Mouse (Mus musculus): ENCODE measurements around the gene Sema4a.
"Not testable (repeated sequence)": the region's sequence is repeated elsewhere in the genome, so short reads cannot be mapped to it uniquely, and the experiment has no call there.

Sema4a gene

DNA sequence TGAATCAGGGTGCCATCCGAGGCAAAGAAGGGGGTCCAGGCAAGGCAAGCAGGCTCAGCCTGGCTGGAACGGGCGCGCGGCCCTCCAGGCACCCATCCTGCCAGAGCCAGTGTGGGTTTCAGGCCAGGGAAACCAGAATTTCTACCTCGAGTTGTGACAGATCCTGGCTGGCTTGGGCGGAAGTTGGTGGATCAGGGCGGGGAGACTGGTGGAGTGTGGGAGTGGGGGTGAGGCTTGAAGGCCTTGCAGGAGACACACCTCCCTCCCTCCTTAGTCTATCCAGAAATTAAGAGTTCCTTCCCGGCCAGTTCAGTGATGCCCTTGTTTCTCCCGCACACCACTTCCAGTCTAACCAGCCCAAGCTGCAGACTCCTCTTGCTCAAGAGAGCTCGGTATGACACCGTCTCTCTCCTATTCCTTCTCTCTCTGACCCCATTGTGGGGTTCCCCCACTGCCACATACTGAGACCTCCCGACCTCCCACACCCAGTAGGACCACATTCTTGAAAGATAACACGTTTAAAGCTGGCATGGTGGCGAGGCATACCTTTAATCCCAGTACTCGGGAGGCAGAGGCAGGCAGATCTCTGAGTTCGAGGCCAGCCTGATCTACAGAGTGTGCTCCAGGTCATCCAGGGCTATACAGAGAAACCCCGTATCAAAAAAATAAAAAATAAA is 5.3 kb downstream of the Sema4a start:
- DNase-seq (ENCODE audit: low spot score), result no peak

DNA sequence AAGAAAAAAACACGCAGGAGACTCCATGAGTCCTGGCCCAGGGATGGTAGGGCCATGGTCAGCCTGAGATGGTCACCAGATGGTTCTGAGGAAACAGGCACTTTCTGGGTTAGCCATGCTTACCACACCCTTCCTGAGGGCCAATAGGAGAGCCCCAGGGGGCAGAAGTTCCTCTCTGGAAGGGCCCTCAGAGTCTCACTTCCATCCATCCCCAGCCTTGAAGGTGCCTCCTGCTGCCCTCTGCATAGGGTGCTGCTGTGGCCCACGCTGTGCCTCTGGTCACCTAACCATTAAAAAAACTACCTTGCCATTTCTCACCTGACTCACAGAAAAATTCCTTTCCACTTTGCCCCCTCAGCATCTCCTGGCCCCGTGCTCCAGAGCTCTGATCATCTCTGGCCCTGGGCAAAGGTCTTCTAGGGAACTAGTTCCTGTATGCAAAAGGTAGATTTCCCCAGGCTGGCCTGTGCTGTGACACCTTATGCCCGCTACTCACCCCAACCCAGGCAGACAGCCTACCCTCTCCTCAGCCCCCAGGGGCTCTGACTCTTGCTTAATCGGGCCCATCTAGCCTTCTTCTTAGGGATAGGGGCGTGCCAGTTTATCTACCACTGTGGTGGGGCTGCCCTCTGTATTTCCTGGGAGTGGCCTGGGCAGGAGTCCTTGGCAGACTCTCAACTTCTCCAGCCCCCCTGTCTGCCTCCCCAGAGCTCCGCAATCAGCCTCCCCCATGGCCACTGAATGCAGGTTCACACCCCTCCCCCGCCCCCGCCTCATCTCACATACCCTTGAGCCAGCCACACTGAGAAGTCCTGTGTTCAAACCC is 6.0 kb downstream of the Sema4a start:
- DNase-seq (ENCODE audit: low spot score), result no peak

DNA sequence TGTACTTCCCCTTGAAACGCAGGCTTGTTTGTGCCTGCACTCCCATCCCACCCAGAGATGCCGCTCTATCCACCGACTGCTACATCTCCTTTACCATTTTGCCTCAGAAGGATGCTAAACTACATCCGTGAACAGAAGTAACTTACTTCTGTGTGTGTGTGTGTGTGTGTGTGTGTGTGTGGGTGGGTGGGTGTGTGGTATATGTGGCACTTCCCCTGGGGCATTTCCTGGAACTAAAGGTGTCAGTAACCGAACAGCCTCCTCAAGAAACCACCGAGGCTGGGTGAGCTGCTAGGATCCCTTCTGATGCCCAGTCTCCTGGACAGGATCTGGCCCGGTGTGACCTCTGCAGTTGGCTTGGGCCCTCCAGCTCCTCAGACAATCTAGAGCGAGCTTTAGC is 7.0 kb downstream of the Sema4a start:
- no peak for DNase-seq (ENCODE audit: low spot score)

DNA sequence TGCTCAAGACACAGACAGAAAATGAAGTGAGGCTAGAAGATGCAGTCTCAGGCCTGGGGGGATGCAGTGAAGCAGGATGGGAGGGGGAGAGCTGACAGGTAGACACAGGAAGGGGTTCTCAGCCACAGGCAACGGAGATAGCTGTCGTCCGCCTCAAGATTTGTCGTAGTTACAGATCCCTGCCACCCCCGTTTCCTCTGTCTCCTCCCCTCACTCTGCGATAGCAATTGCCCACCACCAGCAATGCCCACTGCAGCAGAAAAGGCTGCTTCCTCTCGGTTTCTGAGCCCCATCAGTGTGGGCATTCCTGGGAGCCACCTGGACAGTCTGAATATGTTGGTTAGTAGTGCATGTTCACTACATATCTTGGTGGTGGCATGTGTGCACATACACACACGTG is 7.6 kb downstream of the Sema4a start:
- DNase-seq (ENCODE audit: low spot score), result no peak

DNA sequence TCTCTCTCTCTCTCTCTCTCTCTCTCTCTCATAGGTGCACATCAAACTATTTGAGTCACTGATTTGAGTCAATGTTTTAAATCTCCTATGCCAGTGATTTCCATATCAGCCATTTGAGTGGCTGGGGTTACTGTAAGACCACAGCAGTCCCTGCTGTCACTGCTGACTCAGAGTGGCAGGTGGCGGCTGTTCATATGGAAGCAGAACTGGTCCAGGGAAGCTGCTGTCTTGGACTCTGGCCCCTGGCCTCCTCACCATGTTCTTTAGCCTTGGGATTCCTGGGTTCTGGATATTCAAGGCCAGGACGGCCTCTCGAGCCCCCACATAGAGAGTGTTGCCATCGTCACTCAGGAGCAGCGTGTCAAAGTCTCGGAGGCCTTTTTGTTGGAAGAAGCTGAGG is 8.3 kb downstream of the Sema4a start:
- DNase-seq (ENCODE audit: low spot score), result no peak

DNA sequence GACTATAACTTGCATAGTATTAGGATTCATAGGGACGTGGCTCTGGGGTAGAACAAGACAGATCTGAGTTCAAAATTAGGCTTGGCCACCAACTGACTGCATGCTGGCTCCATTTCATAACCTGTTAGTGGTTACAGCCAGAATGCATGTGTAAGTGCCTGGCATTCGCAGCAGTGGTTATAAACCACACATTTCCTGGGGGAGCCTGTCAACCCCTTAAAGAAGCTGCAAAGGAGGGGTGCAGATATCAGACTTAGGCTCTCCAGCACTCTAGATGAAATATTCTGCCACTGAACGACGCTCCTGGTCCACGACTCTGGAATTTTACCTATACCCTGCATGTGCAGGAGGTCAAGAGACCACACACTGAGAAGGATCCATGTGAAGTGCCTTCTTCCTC is 8.7 kb downstream of the Sema4a start:
- DNase-seq (ENCODE audit: low spot score), result no peak

DNA sequence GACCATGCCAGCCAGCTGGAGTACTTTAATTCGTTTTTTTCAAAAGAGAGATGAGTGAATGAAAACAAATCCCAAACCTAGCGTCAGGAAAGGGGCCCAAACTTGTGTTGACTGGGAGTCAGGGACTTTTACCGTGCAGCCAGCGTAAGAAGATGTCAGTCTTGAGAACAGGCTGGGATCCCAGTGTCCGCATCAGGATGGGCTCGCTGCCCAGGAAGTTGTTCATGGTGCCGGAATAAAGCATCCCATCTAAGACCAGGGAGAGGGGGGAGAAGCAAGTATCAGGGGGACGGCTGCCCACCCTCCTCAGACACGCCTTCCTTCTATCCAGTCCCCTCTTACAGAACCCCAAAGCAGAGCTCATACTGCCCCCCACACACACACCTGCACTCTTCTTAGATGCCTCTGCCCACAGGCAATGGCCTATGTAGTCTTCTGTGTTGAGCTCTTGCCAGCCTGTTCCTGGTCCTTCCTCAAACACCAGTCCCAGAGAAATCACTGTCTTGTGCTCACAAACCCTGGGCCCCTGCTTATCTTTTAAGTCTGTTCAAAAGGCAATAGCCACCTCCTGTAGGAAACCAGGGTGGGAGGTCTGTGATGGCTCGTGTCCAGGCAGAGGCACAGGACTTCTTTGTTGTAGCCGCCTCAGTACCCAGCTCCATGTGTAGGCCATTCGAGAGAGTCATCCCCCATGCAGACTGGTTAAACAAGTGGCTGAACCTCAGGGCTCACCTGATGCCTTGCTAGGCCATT is 10.4 kb downstream of the Sema4a start:
- DNase-seq (ENCODE audit: low spot score), result no peak

DNA sequence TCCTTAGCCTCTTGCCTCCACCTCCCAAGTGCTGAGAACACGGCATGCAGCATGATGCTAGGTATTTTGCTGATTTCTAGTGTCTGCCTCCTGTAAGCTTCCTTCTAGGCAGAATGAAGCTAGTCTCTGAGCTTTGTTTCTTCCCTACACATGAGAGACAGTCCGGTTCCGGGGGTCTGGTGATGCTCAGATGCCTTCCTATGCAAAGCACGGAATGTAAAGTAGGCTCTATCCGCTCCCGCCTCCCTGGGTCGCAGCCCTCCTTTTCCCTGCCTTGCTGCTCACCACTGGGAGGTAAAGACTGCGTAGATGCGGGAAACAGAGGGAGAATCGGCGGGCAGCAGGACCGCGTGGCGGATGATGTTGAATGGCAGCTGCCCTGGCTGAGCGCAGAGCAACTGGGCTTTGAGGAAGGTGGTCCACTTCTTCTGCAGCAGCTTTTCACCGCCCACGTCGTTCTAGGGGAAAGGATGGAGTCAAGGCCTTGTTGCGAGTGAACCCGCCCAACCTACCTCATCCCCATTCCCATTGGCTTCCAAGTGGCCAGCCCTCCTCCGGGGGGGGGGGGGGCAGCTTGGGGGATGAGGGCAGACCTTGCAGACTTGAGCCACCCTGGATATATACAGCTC is 11.5 kb downstream of the Sema4a start:
- no peak for DNase-seq (ENCODE audit: low spot score)

DNA sequence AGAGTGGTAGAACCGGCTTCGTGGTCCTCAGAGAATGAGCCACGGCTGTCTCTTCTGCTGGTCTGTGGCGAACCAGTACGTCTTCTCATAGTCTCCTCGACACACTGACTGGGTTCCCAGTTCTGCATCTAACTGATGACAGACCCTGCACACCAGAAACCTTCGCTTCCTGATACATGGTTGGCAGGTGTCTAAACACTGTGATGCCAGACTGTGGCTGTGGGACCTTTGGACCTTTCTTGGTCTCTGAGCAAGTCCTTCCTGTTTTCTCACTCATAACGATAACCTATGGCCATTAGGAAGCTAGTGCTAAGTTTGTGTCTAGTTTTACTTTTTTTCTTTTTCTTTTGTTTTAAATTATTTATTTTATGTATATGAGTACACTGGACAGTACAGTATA is 12.5 kb downstream of the Sema4a start:
- DNase-seq (ENCODE audit: low spot score), result no peak

DNA sequence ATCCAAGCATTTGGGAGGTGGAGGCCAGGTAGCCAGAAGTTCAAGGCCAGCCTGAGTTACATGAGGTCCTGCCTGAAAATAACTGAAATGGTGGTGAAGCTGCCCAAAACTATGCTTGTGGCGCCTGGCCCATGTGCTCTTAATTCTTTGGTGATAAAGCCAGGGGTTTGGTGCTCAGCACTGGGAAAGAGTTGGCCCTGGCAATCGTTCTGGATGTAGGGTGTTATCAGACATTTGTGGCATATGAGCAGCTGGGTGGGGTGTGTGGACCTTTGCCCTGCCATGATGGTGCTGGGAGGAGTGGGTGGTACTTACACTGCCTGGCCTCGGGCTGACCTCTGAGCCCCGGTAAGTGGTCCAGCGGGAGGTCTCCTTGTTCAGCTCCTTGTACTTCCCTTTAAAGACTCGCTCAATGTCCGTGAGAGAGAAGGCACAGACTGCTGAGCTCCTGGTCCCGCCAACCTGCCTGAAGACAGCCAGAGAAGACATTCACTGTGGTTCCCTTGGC is 13.3 kb downstream of the Sema4a start:
- no peak for DNase-seq (ENCODE audit: low spot score)

DNA sequence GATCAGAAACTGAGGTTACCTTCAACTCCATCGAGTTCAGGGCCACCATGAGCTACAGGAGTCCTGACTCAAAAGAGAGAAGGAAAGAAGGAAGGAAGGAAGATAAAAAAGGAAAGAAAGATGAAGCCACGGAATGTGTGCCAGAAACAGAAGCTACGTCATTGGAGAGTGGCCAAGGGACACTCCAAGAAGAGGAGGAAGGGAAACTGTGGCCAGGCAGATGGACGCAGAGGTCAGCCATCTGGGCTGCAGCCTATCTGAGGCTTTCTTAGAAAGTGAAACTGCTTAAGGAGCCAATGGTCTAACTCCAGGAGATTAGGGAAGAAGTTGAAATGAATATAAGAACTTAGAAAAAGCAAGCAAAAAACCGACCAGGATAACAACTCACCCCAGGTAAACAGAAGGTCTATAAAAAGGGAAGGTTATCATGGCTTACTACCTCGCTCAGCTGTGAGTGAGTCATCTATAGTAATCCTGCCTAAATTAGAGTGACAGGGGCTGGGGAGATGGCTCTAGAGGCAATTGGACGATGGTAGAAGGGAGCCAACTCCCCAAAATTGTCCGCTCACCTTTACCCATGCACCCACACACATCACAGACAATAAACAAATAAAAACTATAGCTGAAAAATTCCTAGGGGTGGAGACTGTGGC is 14.4 kb downstream of the Sema4a start:
- DNase-seq (ENCODE audit: low spot score), result no peak

DNA sequence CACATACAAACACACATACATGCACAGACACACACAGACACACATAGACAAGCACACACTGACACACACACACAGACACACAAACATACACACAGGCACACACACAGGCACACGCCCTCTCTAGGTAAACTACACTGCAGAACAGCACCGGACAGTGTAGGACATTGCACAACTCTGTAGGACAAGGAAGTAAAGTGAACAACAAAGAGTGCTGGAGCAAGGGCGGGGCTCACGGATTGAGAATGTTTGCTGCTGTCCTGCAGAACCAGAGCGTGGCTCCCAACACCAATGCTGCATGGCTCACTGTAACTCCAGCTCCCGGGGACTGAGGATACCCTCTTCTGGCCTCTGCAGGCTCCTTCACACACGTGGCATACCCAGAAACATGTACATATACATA is 18.1 kb downstream of the Sema4a start:
- no peak for DNase-seq (ENCODE audit: low spot score)

DNA sequence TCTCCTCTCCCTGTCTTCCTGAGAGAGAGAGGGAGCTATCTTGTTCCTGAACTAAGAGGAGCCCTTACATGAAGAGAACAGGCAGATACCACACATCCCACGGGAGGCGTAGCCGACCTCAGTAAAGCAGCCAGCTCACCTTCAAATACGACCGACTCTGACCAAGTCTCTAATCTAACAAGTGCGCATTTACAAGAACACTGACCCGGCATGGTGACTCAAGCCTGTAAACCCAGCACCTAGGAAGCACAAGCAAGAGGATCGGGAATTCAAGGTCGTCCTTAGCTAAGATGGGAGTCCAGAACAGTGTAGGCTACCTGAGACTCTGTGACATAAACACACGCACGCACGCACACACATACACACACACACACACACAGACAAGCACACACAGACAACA is 18.5 kb downstream of the Sema4a start:
- DNase-seq (ENCODE audit: low spot score), result no peak

DNA sequence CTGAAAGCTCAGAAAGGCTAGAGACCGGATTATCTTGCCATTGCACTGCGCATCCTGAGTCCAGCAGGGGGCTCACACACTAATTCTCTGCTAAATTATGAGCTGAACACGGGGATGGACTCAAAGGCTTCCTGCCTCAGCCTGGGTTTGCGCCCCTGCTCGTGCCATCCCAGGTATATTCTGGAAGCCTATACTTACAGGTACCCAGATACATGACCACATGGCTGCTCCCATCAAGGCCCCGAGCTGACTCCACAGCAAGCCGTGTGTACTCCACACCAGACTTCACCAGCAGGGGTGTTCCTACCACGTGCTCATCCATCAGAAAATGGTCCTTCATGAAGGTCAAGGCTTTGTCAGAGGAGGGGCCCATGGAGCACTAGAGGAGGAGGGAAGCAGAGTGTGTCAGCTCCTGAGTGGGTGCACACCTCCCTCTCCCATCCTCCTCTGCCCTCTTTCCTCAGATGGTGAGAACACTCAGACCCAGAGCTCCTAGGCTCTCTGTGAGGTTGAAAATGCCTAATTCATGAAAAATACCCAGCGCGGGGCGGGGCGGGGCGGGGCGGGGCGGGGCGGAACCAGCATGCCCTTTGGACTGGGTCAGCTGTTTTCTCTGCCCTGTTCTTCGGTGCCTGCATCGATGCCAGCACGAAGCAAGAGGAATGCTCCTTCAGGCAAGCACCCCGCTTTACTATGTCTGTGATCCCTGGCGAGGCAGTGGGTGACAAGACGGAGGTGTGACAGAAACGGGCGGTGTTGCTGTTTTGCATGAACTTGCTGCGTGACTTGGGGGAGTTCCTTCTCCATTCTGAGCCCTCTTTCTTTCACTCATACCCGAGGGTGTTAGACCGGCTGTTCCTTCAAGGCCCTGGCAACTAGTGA is 20.2 kb downstream of the Sema4a start:
- DNase-seq (ENCODE audit: low spot score), result no peak

DNA sequence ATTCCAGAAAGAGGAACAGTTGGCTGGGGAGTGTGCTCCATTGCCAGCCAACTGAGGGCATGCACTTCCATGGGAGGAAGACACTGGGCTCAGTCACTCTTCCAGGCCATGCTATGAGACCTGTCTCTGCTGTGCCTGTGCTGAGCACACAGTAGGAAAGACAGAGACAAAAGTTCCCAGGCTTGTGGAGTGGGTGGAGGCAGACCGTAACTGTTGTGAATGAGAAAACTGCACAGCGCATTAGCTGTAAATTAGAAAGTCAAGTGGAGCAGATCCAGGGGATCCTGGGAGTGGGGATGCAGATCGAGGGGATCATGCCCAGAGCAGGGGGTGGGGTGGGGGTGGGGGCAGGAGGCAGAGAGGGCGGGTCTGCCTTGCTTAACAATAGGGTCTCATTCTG is 21.4 kb downstream of the Sema4a start:
- no peak for DNase-seq (ENCODE audit: low spot score)

DNA sequence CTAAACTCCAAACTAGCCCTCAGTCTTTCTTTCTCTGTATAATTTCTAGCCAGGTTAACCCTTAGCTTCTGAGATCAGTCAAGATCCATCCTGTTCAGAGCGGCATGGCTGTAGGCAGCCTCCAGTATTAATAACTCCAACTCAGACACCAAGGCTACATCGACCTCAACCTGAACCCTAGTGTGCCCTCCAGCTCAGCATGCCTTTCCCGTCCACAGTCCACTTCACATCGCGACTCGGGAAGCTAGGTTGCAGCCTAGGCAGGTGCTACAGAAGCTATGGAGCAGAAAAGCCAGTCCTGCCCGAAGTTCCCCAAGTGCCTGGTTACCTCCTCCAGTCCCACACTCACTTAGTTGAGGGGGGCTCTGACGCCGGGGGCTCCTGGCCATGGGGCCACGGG is 23.5 kb downstream of the Sema4a start:
- DNase-seq (ENCODE audit: low spot score), result no peak

DNA sequence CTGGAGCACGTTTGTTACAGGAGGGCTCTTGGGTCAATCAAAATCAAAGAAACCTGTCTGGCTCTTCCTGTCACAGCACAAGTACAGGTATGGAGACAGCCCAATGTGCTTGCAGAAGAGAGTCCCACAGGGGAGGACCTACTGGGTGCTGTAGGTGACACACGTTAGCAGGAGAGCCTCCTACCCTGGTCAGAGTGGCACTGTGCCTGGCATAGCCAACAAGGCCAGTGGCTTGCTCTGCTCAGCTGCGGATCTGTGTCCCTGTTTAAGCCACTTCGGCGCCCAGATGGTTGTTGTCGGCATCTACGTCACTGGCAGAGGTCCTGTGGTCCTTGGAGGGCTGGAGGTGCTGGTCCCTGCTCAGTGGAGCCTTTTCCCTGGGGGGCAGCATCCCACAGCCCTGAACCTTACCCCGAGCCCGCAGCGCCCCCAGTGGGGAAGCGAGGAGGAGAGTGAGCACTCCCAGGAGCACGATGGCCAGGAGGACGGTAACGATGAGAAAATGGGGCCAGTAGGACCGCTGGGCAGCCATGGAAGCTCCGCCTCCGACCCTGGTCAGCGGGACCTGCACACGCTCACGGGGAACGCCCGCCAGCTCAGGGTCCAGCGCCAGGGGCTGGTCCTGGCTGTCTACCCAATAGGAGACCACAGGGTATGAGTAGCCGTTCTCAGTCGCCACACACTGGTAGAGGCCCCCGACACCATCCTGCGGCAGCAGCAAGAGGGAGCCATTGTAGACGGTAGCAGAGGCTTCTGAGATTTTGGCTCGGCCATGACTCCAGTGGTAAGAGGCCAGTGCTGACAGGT is 24.4 kb downstream of the Sema4a start:
- DNase-seq (ENCODE audit: low spot score), result no peak

DNA sequence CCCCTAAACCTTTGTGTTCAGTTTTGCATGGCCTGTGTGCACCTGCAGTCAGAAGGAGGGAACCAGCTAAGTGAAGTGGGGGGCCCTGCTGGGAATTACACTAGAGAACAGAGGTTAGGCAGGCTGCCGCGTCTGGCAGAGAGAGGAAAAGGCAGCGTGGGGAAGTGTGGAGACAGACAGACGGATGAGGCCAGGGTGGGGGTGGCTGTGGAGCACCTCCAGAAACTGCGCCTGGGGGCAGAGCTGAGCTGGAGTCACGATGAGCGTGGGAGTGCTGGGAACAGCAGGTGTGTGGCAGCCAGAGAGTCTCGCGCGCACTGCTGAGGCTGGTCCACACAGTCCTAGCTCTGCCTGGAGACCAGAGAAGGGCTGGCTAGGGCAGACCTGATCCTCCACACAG is 25.5 kb downstream of the Sema4a start:
- DNase-seq (ENCODE audit: low spot score), result no peak

DNA sequence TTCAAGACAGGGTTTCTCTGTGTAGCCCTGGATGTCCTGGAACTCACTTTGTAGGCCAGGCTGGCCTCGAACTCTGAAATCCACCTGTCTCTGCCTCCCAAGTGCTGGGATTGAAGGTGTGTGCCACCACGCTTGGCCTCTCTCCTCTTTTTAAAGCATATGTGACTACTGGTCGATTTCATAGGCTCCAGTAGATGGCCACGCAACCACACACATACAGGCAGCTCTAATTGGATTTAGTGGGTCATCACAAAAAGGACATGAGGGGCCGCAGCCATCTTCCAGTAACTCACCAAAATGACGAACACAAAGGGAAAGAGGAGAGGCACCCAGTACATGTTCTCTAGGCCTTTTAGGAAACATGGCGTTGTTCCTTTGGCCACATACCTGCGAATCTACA is 32.3 kb downstream of the Sema4a start:
- DNase-seq (ENCODE audit: low spot score), result not testable (repeated sequence)

DNA sequence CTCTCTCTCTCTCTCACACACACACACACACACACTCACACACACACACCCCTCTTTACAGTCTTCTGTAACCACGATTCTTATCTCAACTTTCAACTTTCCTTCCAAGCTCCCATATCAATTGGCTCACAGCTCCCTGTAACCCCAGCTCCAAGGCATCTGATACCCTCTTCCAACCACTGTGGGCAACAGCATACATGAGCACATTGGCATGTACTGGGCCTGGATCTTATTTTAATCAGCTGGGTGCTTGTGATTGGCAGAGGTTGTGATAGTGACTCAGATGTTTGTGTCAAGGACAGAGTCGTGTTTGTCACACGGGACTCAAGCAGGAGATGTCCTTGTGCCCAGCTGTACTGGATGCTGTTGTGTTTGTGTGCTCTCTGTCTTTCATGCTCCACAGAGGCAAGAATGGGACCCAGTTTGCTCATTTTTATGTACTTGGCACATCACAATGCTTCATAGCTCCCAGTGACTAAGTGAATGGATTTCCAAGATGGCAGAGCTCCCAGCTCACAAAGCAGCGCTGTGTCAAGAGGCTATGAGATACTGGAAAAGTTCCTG is 33.6 kb downstream of the Sema4a start:
- DNase-seq (ENCODE audit: low spot score), result no peak

Measured in ovary, postnatal 14 days (tissue).